Mouse (Mus musculus): ENCODE measurements at regions not wholly inside any gene's neighbourhood (a gene's known extent, or its start where the extent isn't known, plus 50 kb on each side); places are given as distances from the start of the nearest gene placed in this dataset.

GRCm38 (mm10) chr1:112947551-112948310 lies 1083.0 kb upstream of the Dsel start:
- peak; percentile 72 for DNase-seq (ENCODE audit: inconsistent ontology term)
